Mouse (Mus musculus): ENCODE measurements around the gene Plet1.

DNA sequence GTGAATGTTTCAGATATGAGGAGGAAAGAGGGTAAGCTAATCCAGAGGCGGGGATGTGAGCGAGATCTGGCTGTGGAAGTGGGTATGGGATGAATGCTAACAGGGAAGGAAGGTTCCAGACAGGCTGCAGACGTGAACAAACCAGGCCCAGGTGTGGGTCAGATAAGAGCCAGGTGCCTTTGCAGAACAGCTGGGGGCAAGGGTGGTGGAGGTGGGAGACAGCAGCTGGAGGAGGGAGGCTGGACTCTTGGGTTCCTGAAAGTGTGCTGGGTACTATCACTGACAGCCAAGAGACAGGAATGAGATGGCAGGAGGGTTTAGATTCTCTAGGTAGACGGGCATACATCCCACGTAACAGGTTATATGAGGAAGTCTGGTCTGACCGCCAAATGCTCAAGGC, 2.8 kb downstream of the Plet1 start:
- TF ChIP-seq CTCF (IDR thresholded peaks at IDR 0.05; ENCODE audit: borderline replicate concordance, insufficient read depth, low read length) (no peak), POLR2A (IDR thresholded peaks at IDR 0.05; ENCODE audit: low read depth, low read length) (no peak)

All from embryonic fibroblast, embryonic 13.5 days (primary cell).